Mouse (Mus musculus): Measurements from ENCODE around the gene Gm10392.

DNA sequence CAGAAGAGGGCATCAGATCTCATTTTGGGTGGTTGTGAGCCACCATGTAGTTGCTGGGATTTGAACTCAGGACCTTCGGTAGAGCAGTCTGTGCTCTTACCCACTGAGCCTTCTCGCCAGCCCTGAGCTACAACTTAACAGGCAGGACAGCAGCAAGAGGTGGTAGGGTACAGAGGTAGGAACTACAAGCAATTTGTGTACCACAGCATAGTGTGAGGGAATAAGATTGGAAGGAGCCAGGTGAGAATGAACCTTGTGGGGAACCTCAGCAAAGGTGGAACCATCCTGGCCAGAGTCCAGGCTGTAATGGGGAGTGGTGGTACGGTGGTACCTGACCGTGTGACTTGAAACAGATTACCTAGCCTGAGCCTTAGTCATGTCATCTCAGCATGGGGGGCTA lies 17.0 kb downstream of the Gm10392 start:
- no peak for TF ChIP-seq EP300 (optimal IDR thresholded peaks at IDR 0.05)
- TF ChIP-seq CTCF (IDR thresholded peaks at IDR 0.05; ENCODE audit: low read depth), result no peak

Measured in stomach, postnatal 0 days (tissue).